In genomic region chr9:41525534-41525933, GRCm38 (mm10) we compare ENCODE assay signal across 10 mouse cellular contexts.
DNase-seq lines count a peak whose midpoint lies in the region; ATAC-seq and TF ChIP-seq lines count a peak whose summit lies in the region.
"Had no signal": no experiment of that assay in that cellular context is flagged by ENCODE, and none has a peak within 500 bp of the region (broad histone marks: within the 10 kb centered on the region; RNA-seq: fewer than 3 reads in every experiment).

No protein-coding gene starts in this region.

- H3K4me1 ChIP-seq in heart, adult 2 months (ENCODE audit: control insufficient read depth, insufficient read depth, low read length) = peaks cover 4% of the 10 kb centered on the region
- H3K4me1 ChIP-seq in CH12.LX (ENCODE audit: control insufficient read depth in 1 of 2, insufficient read depth in 2 of 2) = peaks cover 9 to 27% of the 10 kb centered on the region in 2 experiments
- H3K4me1 ChIP-seq in forebrain, embryonic 16.5 days (replicated peaks; ENCODE audit: control insufficient read depth, insufficient read depth, low read length) = peaks cover 32% of the 10 kb centered on the region
- peaks cover 24% of the 10 kb centered on the region for H3K4me1 ChIP-seq in limb, embryonic 15.5 days
- H3K4me1 ChIP-seq in kidney, adult 2 months (ENCODE audit: control insufficient read depth, insufficient read depth, low read length) = no peaks in the 10 kb centered on the region
- H3K4me1 ChIP-seq: liver, embryonic 12.5 days had no signal

- H3K79me2 ChIP-seq in heart, adult 2 months (replicated peaks; ENCODE audit: control insufficient read depth, insufficient read depth, low read length) = no peaks in the 10 kb centered on the region
- H3K79me2 ChIP-seq in CH12.LX (replicated peaks; ENCODE audit: control insufficient read depth, extremely low read depth, insufficient read depth, poor library complexity, severe bottlenecking) = no peaks in the 10 kb centered on the region

- H3K9ac ChIP-seq in heart, adult 2 months (ENCODE audit: low read depth, low read length) = no peak overlapping the region; the same call in 1 of the 2 replicates
- H3K9ac ChIP-seq in CH12.LX (ENCODE audit: insufficient read depth, low read depth) = no peak overlapping the region
- H3K9ac ChIP-seq in forebrain, embryonic 16.5 days (replicated peaks; ENCODE audit: low read depth, low read length) = no peak overlapping the region
- no peak overlapping the region for H3K9ac ChIP-seq in limb, embryonic 15.5 days
- H3K9ac ChIP-seq: liver, embryonic 12.5 days had no signal

- no peak overlapping the region for H3K4me3 ChIP-seq in heart, adult 2 months
- H3K4me3 ChIP-seq in CH12.LX (replicated peaks in 1 of 3; ENCODE audit: low read depth in 2 of 3, low read length in 2 of 3, poor library complexity in 1 of 3) = no peak overlapping the region
- no peak overlapping the region for H3K4me3 ChIP-seq in forebrain, embryonic 16.5 days (replicated peaks; ENCODE audit: low read length)
- H3K4me3 ChIP-seq in limb, embryonic 15.5 days = no peak overlapping the region
- no peak overlapping the region for H3K4me3 ChIP-seq in kidney, adult 2 months (ENCODE audit: insufficient read depth, low read depth, low read length)
- H3K4me3 ChIP-seq: liver, embryonic 12.5 days had no signal

- TF ChIP-seq POLR2A in heart, adult 2 months (IDR thresholded peaks at IDR 0.05; ENCODE audit: insufficient read depth, low read depth, low read length) = no peak
- TF ChIP-seq POLR2A in CH12.LX (IDR thresholded peaks at IDR 0.05; ENCODE audit: low read depth, low read length) = no peak
- no peak for TF ChIP-seq POLR2A in kidney, adult 2 months (IDR thresholded peaks at IDR 0.05; ENCODE audit: low read depth, low read length)

- H3K27ac ChIP-seq in heart, adult 2 months = 0 out of 2 replicates have a peak overlapping the region, but pooled peaks have one; percentile 1
- no peak overlapping the region for H3K27ac ChIP-seq in CH12.LX (ENCODE audit: insufficient read depth, low read depth)
- H3K27ac ChIP-seq in forebrain, embryonic 16.5 days (ENCODE audit: low read length) = peak overlapping the region; percentile 87
- peak overlapping the region; percentile 73; the same call in 1 of the 2 replicates for H3K27ac ChIP-seq in limb, embryonic 15.5 days
- H3K27ac ChIP-seq in kidney, adult 2 months (ENCODE audit: insufficient read depth, low read depth, low read length) = no peak overlapping the region
- H3K27ac ChIP-seq: liver, embryonic 12.5 days had no signal

- H3K36me3 ChIP-seq in heart, adult 2 months (ENCODE audit: control insufficient read depth, insufficient read depth, low read length) = peaks cover under 1% of the 10 kb centered on the region
- H3K36me3 ChIP-seq in CH12.LX (replicated peaks in 1 of 2; ENCODE audit: control insufficient read depth in 1 of 2, insufficient read depth in 1 of 2, low read length in 1 of 2) = no peaks in the 10 kb centered on the region
- no peaks in the 10 kb centered on the region for H3K36me3 ChIP-seq in forebrain, embryonic 16.5 days (ENCODE audit: control insufficient read depth, insufficient read depth)
- 0 out of 2 replicates have a peak, but pooled peaks cover 3% of the 10 kb centered on the region for H3K36me3 ChIP-seq in limb, embryonic 15.5 days
- no peaks in the 10 kb centered on the region for H3K36me3 ChIP-seq in kidney, adult 2 months (ENCODE audit: control insufficient read depth, insufficient read depth, low read length)
- H3K36me3 ChIP-seq: liver, embryonic 12.5 days had no signal

- no peaks in the 10 kb centered on the region for H3K9me3 ChIP-seq in CH12.LX (replicated peaks; ENCODE audit: low read length)
- H3K9me3 ChIP-seq in forebrain, embryonic 16.5 days (ENCODE audit: control insufficient read depth, low read length) = no peaks in the 10 kb centered on the region
- H3K9me3 ChIP-seq in limb, embryonic 15.5 days = no peaks in the 10 kb centered on the region
- H3K9me3 ChIP-seq: liver, embryonic 12.5 days had no signal

- intact Hi-C loops in heart, adult 2 months (cut with DNase I) = no loop called here

- no peak for TF ChIP-seq EP300 in heart, adult 2 months (IDR thresholded peaks at IDR 0.05; ENCODE audit: insufficient read depth, low read depth, low read length)
- TF ChIP-seq EP300 in CH12.LX (IDR thresholded peaks at IDR 0.05; ENCODE audit: low read length) = no peak

- DNase-seq in heart, adult 2 months = no peak
- DNase-seq in heart, adult 11 months = no peak
- peak; percentile 39 for DNase-seq in CH12.LX (ENCODE audit: extremely low read depth)
- DNase-seq in kidney, adult 2 months = no peak
- no peak for DNase-seq in frontal cortex, adult 2 months (ENCODE audit: extremely low spot score in 1 of 2, low spot score in 1 of 2)
- DNase-seq in frontal cortex, postnatal 14 days (ENCODE audit: low spot score in 2 of 2) = no peak
- DNase-seq: cerebellum, postnatal 14 days had no signal

- no peak for TF ChIP-seq RAD21 in CH12.LX (IDR thresholded peaks at IDR 0.05; ENCODE audit: low read depth, low read length)

- H3K4me2 ChIP-seq in CH12.LX (ENCODE audit: insufficient read depth, low read depth, poor library complexity, severe bottlenecking) = peak overlapping the region; percentile 79; the same call in 1 of the 2 replicates
- H3K4me2 ChIP-seq in forebrain, embryonic 16.5 days (ENCODE audit: low read length) = no peak overlapping the region
- H3K4me2 ChIP-seq in limb, embryonic 15.5 days = no peak overlapping the region
- H3K4me2 ChIP-seq: liver, embryonic 12.5 days had no signal

- dilution Hi-C loops in CH12.LX (cut with MboI; ENCODE audit: extremely low pct_ligation_motif_present, extremely low pct_unique_long_range_greater_than_20kb, low sequenced_read_pairs) = no loop called here

- in situ Hi-C loops in CH12.LX (cut with MboI; ENCODE audit: low pct_ligation_motif_present, low pct_unique_long_range_greater_than_20kb, low sequenced_read_pairs) = no loop called here

- 63% methylated on average over 1 of the region's 1 CpGs for WGBS in heart, adult 2 months
- 38% methylated on average over 1 of the region's 1 CpGs for WGBS in forebrain, embryonic 16.5 days
- 37% methylated on average over 1 of the region's 1 CpGs for WGBS in limb, embryonic 15.5 days
- 64% methylated on average over 1 of the region's 1 CpGs for WGBS in kidney, adult 2 months

- H3K27me3 ChIP-seq in heart, adult 2 months (ENCODE audit: control insufficient read depth, insufficient read depth, low read length) = no peaks in the 10 kb centered on the region
- no peaks in the 10 kb centered on the region for H3K27me3 ChIP-seq in CH12.LX (replicated peaks)
- no peaks in the 10 kb centered on the region for H3K27me3 ChIP-seq in forebrain, embryonic 16.5 days (replicated peaks; ENCODE audit: control insufficient read depth, insufficient read depth, low read length)
- no peaks in the 10 kb centered on the region for H3K27me3 ChIP-seq in limb, embryonic 15.5 days
- no peaks in the 10 kb centered on the region for H3K27me3 ChIP-seq in kidney, adult 2 months (replicated peaks; ENCODE audit: control insufficient read depth, insufficient read depth, low read length)
- H3K27me3 ChIP-seq: liver, embryonic 12.5 days had no signal

- no peak for ATAC-seq in forebrain, embryonic 16.5 days
- ATAC-seq in limb, embryonic 15.5 days (ENCODE audit: insufficient number of reproducible peaks, low FRiP score, low TSS enrichment, low read depth) = no peak
- ATAC-seq: liver, embryonic 12.5 days had no signal

- TF ChIP-seq CTCF in heart, adult 2 months (IDR thresholded peaks at IDR 0.05) = no peak
- TF ChIP-seq CTCF in CH12.LX (conservative IDR thresholded peaks at IDR 0.05 in 1 of 2, IDR thresholded peaks at IDR 0.05 in 1 of 2; ENCODE audit: low read depth in 2 of 2, low read length in 2 of 2) = no peak
- no peak for TF ChIP-seq CTCF in kidney, adult 2 months (conservative IDR thresholded peaks at IDR 0.05; ENCODE audit: insufficient read depth, insufficient read length, low read depth, low read length)

TF ChIP-seq in CH12.LX, 34 proteins besides CTCF, POLR2A, EP300 and RAD21:
- TF ChIP-seq MXI1 (IDR thresholded peaks at IDR 0.05; ENCODE audit: low read depth, low read length) = no peak
- TF ChIP-seq JUND (conservative IDR thresholded peaks at IDR 0.05; ENCODE audit: low read depth, low read length) = 0 out of 2 replicates have a peak, but pooled peaks have one; percentile 31

Comparison
In these comparisons a context has a peak if more than half of its experiments do, and no peak if none do; other contexts are left out.
1. H3K27ac ChIP-seq: peak in heart, adult 2 months (single experiment), forebrain, embryonic 16.5 days (single experiment) and limb, embryonic 15.5 days (single experiment); none in CH12.LX (single experiment) and kidney, adult 2 months (single experiment).